Mouse (Mus musculus): ENCODE measurements around the gene Fastkd5. TPM values are rescaled to one million over a fixed set of nuclear protein-coding genes. Genes with fewer than 3 reads are reported as not detected.

Fastkd5 gene
- polyA plus RNA-seq, 1 experiment: 1.2 TPM

DNA sequence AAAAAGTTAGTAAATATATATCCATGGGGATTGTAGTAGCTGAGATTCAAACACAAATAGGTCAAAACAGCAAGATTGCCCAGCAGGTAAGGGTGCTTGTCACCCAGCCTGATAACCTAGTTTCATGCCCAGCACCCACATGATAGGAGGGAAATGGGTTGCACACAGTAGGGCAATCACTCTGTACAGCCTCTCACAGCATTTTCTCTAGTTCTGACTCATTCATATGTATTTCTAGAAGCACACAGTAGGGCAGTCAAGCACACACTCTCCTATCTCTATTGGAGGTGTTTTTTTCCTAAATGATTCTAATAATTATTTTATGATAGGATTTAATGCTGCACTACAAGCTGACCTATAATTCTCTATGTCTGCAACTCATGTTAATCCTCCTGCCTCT lies 59.9 kb downstream of the Fastkd5 start:
- no peaks in the 10 kb centered on the region for H3K27me3 ChIP-seq (ENCODE audit: control insufficient read depth, insufficient read depth, low read length)
- H3K4me3 ChIP-seq (ENCODE audit: extremely low read depth, insufficient read depth, insufficient read length): no peak overlapping the region
- 0 out of 2 replicates have a peak, but pooled peaks cover under 1% of the 10 kb centered on the region for H3K4me1 ChIP-seq (ENCODE audit: control insufficient read depth, insufficient read depth, insufficient read length)
- no peak for TF ChIP-seq CTCF (IDR thresholded peaks at IDR 0.05; ENCODE audit: extremely low read depth, insufficient read depth, insufficient read length, insufficient replicate concordance)
- no peak for TF ChIP-seq POLR2A (IDR thresholded peaks at IDR 0.05; ENCODE audit: low read depth, low read length)
- H3K27ac ChIP-seq (ENCODE audit: insufficient read depth, low read length): no peak overlapping the region
- H3K36me3 ChIP-seq (ENCODE audit: control insufficient read depth, insufficient read depth, low read length): peaks cover 3% of the 10 kb centered on the region; the same call in 1 of the 2 replicates
- no peak for DNase-seq (ENCODE audit: low read depth in 1 of 2, low spot score in 2 of 2)

DNA sequence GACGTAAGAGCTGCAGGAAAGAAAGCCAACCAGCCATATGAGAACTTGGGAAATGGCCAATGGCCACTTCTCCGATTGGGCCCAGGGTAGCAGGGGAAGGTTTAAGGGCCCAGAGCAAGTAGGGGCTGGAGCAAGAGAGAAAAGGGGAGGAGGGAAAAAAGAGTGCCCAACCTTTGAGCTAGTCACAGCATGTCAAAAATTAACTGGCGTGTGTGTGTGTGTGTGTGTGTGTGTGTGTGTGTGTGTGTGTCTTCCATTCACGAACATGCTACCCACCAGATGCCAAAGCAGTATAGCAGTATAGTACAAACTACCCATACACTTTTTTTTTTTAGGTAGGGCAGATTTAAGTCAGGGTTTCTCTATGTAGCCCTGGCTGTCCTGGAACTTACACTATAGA lies 60.9 kb downstream of the Fastkd5 start:
- no peak for TF ChIP-seq CTCF (IDR thresholded peaks at IDR 0.05; ENCODE audit: extremely low read depth, insufficient read depth, insufficient read length, insufficient replicate concordance)
- no peak for TF ChIP-seq POLR2A (IDR thresholded peaks at IDR 0.05; ENCODE audit: low read depth, low read length)
- Histone ChIP-seq H3K27me3 (ENCODE audit: control insufficient read depth, insufficient read depth, low read length) (no peaks in the 10 kb centered on the region), H3K27ac (ENCODE audit: insufficient read depth, low read length) (no peak overlapping the region), H3K4me1 (ENCODE audit: control insufficient read depth, insufficient read depth, insufficient read length) (peaks cover 6% of the 10 kb centered on the region; the same call in 1 of the 2 replicates), H3K36me3 (ENCODE audit: control insufficient read depth, insufficient read depth, low read length) (peaks cover 3% of the 10 kb centered on the region; the same call in 1 of the 2 replicates), H3K4me3 (ENCODE audit: extremely low read depth, insufficient read depth, insufficient read length) (no peak overlapping the region)
- WGBS: 84% methylated on average over 4 of the region's 4 CpGs
- no peak for DNase-seq (ENCODE audit: low read depth in 1 of 2, low spot score in 2 of 2)

DNA sequence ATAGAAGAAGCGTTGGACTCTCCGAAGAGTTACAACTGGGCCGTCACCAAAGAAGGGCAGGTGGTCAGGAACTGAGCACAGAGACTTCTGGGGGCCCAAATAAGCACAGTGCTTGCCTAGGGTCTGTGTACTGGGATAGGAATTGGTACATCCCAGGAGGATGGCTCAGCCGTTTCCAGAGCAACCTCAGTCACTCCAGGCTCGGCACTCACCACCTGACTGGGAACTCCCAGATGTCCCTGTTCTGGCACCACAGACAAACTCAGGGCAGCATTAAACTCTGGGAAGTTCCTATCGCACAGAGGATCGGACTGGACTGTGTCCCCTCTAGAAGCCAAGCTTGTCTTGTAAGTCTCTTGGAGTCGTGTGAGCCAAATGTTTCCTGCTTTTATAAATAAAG lies 64.8 kb downstream of the Fastkd5 start:
- DNase-seq (ENCODE audit: low read depth in 1 of 2, low spot score in 2 of 2): no peak
- H3K27me3 ChIP-seq (ENCODE audit: control insufficient read depth, insufficient read depth, low read length): no peaks in the 10 kb centered on the region
- no peak for TF ChIP-seq CTCF (IDR thresholded peaks at IDR 0.05; ENCODE audit: extremely low read depth, insufficient read depth, insufficient read length, insufficient replicate concordance)
- TF ChIP-seq POLR2A (IDR thresholded peaks at IDR 0.05; ENCODE audit: low read depth, low read length): no peak
- peaks cover 3% of the 10 kb centered on the region; the same call in 1 of the 2 replicates for H3K36me3 ChIP-seq (ENCODE audit: control insufficient read depth, insufficient read depth, low read length)
- H3K27ac ChIP-seq (ENCODE audit: insufficient read depth, low read length): no peak overlapping the region
- H3K4me3 ChIP-seq (ENCODE audit: extremely low read depth, insufficient read depth, insufficient read length): no peak overlapping the region
- H3K4me1 ChIP-seq (ENCODE audit: control insufficient read depth, insufficient read depth, insufficient read length): peaks cover 8% of the 10 kb centered on the region; the same call in 1 of the 2 replicates
- 94% methylated on average over 8 of the region's 8 CpGs for WGBS

DNA sequence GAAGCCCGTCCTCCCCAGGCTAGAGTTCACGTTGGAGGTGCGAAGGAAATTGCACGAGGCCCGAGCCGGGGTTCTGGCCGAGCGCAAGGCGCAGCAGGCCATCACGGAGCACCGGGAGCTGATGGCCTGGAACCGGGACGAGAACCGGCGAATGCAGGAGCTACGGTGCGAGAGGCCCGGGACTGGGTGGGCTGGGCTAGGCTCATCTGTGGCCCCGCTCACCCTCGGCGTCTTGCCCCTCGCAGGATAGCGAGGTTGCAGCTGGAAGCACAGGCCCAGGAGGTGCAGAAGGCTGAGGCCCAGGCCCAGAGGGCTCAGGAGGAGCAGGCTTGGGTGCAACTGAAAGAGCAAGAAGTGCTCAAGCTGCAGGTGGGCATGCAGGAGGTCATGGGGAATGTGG lies 65.8 kb downstream of the Fastkd5 start:
- no peak for TF ChIP-seq POLR2A (IDR thresholded peaks at IDR 0.05; ENCODE audit: low read depth, low read length)
- TF ChIP-seq CTCF (IDR thresholded peaks at IDR 0.05; ENCODE audit: extremely low read depth, insufficient read depth, insufficient read length, insufficient replicate concordance): no peak
- Histone ChIP-seq H3K36me3 (ENCODE audit: control insufficient read depth, insufficient read depth, low read length) (peaks cover 3% of the 10 kb centered on the region; the same call in 1 of the 2 replicates), H3K27ac (ENCODE audit: insufficient read depth, low read length) (no peak overlapping the region), H3K4me3 (ENCODE audit: extremely low read depth, insufficient read depth, insufficient read length) (peak overlapping the region; percentile 84), H3K4me1 (ENCODE audit: control insufficient read depth, insufficient read depth, insufficient read length) (peaks cover 8% of the 10 kb centered on the region; the same call in 1 of the 2 replicates), H3K27me3 (ENCODE audit: control insufficient read depth, insufficient read depth, low read length) (no peaks in the 10 kb centered on the region)
- peak in 1 of 2 experiments; percentile 9 for DNase-seq (ENCODE audit: low read depth in 1 of 2, low spot score in 2 of 2)
- 1% methylated on average over 23 of the region's 23 CpGs for WGBS

Other genes with a start within 250 kb of the Fastkd5 start
- gene Cpxm1, start 232.5 kb downstream of the Fastkd5 start, polyA plus RNA-seq (2012; rRNA removed): 15.6 and 29.7 TPM in 2 replicates
- not detected in 2 replicates for gene Gm28372, start 224.8 kb downstream of the Fastkd5 start, polyA plus RNA-seq (2012; rRNA removed)
- not detected in 2 replicates for gene 1700020A23Rik, start 224.8 kb downstream of the Fastkd5 start, polyA plus RNA-seq (2012; rRNA removed)
- gene Tmem239, start 223.5 kb downstream of the Fastkd5 start, polyA plus RNA-seq (2012; rRNA removed): not detected in 2 replicates
- gene Vps16, start 205.7 kb downstream of the Fastkd5 start, polyA plus RNA-seq (2012; rRNA removed): 84.8 and 97.5 TPM in 2 replicates
- 33.2 and 35.3 TPM in 2 replicates for gene Pced1a, start 205.3 kb downstream of the Fastkd5 start, polyA plus RNA-seq (2012; rRNA removed)
- gene Ptpra, start 179.7 kb downstream of the Fastkd5 start, polyA plus RNA-seq (2012; rRNA removed): 31.9 and 37.4 TPM in 2 replicates
- 59.3 and 87.9 TPM in 2 replicates for gene Mrps26, start 66.3 kb downstream of the Fastkd5 start, polyA plus RNA-seq (2012; rRNA removed)
- gene Oxt, start 53.9 kb downstream of the Fastkd5 start, polyA plus RNA-seq (2012; rRNA removed): 0.32 TPM in 1 of 2 replicates, not detected in the other
- not detected in 2 replicates for gene Avp, start 47.5 kb downstream of the Fastkd5 start, polyA plus RNA-seq (2012; rRNA removed)
- gene Ubox5, start within 50 bp of the Fastkd5 start, polyA plus RNA-seq (2012; rRNA removed): 3.8 and 4.4 TPM in 2 replicates
- 3.0 and 3.2 TPM in 2 replicates for gene Lzts3, start 12.8 kb upstream of the Fastkd5 start, polyA plus RNA-seq (2012; rRNA removed)
- 50.2 and 50.4 TPM in 2 replicates for gene Ddrgk1, start 34.6 kb upstream of the Fastkd5 start, polyA plus RNA-seq (2012; rRNA removed)
- gene Itpa, start 37.6 kb upstream of the Fastkd5 start, polyA plus RNA-seq (2012; rRNA removed): 12.0 and 14.3 TPM in 2 replicates
- 3.7 and 4.0 TPM in 2 replicates for gene Slc4a11, start 67.5 kb upstream of the Fastkd5 start, polyA plus RNA-seq (2012; rRNA removed)

Measured in spleen, adult 2 months (tissue).